Mouse (Mus musculus): Measurements from ENCODE around the gene Pkd1l1. TPM values are rescaled to one million over a fixed set of nuclear protein-coding genes. Genes with fewer than 3 reads are reported as not detected.

The Pkd1l1 gene
- polyA plus RNA-seq, 1 experiment from 2014 or later: 0.09 TPM

GRCm38 (mm10) chr11:8847627-8848026, 125.4 kb downstream of the Pkd1l1 start:
- 90% methylated on average over 2 of the region's 2 CpGs for WGBS
- Histone ChIP-seq H3K4me3 (no peak overlapping the region), H3K9ac (no peak overlapping the region), H3K9me3 (replicated peaks) (no peaks in the 10 kb centered on the region), H3K36me3 (ENCODE audit: poor library complexity, severe bottlenecking) (no peaks in the 10 kb centered on the region), H3K27ac (no peak overlapping the region), H3K4me1 (no peaks in the 10 kb centered on the region), H3K27me3 (no peaks in the 10 kb centered on the region), H3K4me2 (no peak overlapping the region)
- no peak for ATAC-seq

- WGBS: 94% methylated on average over 6 of the region's 6 CpGs
- H3K9me3 ChIP-seq (replicated peaks): no peaks in the 10 kb centered on the region
These were observed 136.9 kb downstream of the Pkd1l1 start for GRCm38 (mm10) chr11:8836176-8836575.

DNA sequence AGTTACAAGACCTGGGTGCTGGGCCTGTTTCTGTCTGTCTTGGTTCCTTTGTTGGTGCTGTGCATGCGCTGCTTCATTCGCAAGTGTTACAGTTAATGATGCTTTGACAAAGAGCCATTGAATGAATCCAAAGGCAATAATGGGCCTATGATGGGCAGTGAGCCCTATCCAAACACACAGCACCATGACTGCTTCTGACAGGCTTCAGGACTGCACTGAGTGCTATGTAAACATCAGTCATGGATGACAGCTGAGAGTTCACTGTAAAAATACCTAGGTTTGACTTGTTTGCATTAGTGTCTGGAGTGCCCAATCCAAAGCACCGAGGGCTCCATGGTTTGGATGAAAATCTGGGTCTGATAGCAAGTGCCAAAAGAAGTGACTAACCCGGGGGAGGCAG, 138.9 kb downstream of the Pkd1l1 start:
- H3K4me2 ChIP-seq: no peak overlapping the region
- H3K4me1 ChIP-seq: no peaks in the 10 kb centered on the region
- no peak overlapping the region for H3K4me3 ChIP-seq
- H3K9ac ChIP-seq: no peak overlapping the region
- ATAC-seq: no peak
- WGBS: 81% methylated on average over 4 of the region's 4 CpGs
- no peaks in the 10 kb centered on the region for H3K36me3 ChIP-seq (ENCODE audit: poor library complexity, severe bottlenecking)
- H3K9me3 ChIP-seq (replicated peaks): no peaks in the 10 kb centered on the region
- no peaks in the 10 kb centered on the region for H3K27me3 ChIP-seq
- no peak overlapping the region for H3K27ac ChIP-seq

More at GRCm38 (mm10) chr11:8836176-8836575, 136.9 kb downstream of the Pkd1l1 start:
- no peaks in the 10 kb centered on the region for H3K4me1 ChIP-seq
- no peaks in the 10 kb centered on the region for H3K27me3 ChIP-seq
- no peak for ATAC-seq
- H3K4me2 ChIP-seq: no peak overlapping the region
- no peaks in the 10 kb centered on the region for H3K36me3 ChIP-seq (ENCODE audit: poor library complexity, severe bottlenecking)
- H3K9ac ChIP-seq: no peak overlapping the region
- no peak overlapping the region for H3K27ac ChIP-seq
- no peak overlapping the region for H3K4me3 ChIP-seq

- H3K4me1 ChIP-seq: no peaks in the 10 kb centered on the region
- no peak overlapping the region for H3K27ac ChIP-seq
- H3K9ac ChIP-seq: no peak overlapping the region
- H3K36me3 ChIP-seq (ENCODE audit: poor library complexity, severe bottlenecking): no peaks in the 10 kb centered on the region
- no peaks in the 10 kb centered on the region for H3K27me3 ChIP-seq
- H3K4me3 ChIP-seq: no peak overlapping the region
- 78% methylated on average over 4 of the region's 4 CpGs for WGBS
- no peaks in the 10 kb centered on the region for H3K9me3 ChIP-seq (replicated peaks)
- H3K4me2 ChIP-seq: no peak overlapping the region
- no peak for ATAC-seq
These were observed 142.5 kb downstream of the Pkd1l1 start for GRCm38 (mm10) chr11:8830551-8830950.

DNA sequence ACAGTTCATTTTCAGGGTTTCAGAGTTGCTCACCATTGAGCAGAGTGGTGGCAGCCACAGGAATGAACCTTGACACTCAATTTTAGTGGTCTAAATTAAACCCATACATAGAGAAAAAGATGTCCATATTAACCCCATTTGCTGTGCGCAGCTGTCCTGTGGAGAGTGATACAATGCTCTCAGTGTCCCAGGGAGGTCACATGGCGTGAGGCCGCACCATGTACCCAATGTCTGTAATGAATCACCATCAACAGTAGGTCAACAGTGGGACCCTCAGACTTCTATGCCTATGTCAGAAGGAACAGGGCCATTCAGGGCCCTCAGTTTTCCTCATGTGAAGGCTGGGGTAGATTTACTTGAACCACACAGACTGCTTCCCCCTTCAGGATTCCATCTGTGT, 143.5 kb downstream of the Pkd1l1 start:
- no peak overlapping the region for H3K27ac ChIP-seq
- no peaks in the 10 kb centered on the region for H3K36me3 ChIP-seq (ENCODE audit: poor library complexity, severe bottlenecking)
- no peaks in the 10 kb centered on the region for H3K4me1 ChIP-seq
- 87% methylated on average over 3 of the region's 3 CpGs for WGBS
- no peaks in the 10 kb centered on the region for H3K9me3 ChIP-seq (replicated peaks)
- no peak overlapping the region for H3K4me2 ChIP-seq
- ATAC-seq: no peak
- H3K27me3 ChIP-seq: no peaks in the 10 kb centered on the region
- no peak overlapping the region for H3K9ac ChIP-seq
- no peak overlapping the region for H3K4me3 ChIP-seq

DNA sequence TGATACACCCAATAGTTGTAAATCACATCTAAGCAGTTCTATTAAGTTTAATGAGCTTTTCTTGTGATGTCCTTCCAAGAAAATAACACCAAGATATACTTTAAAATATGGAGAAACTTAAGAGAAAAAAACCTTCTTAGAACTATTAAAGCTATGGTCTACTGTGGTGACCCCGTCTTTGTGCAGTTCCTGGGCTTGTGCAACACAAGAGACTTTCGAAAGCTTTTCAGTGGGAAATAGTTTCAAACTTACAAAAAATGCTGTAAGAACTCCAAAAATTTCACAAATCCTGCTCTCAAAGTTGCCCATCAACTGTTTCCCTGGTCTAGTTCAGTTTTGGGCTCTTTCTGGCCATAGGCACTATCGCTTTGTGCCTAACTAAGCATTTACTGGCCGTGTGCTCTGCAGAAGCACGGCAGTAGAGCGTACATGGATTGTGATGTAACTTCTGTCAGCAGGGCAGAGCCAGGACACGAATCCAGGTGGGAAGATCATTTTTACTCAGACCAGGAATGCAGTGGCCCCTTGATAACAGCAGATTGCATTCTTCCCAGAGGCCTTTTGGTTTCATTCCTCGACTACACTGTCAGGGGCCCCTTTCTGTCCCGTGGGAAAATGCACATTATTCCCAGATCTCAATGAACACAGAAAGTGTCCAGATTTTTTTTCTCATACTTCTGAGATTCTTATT, 144.1 kb downstream of the Pkd1l1 start:
- Histone ChIP-seq H3K9me3 (replicated peaks) (no peaks in the 10 kb centered on the region), H3K36me3 (ENCODE audit: poor library complexity, severe bottlenecking) (no peaks in the 10 kb centered on the region), H3K4me3 (no peak overlapping the region), H3K4me1 (no peaks in the 10 kb centered on the region), H3K9ac (no peak overlapping the region), H3K4me2 (no peak overlapping the region), H3K27ac (no peak overlapping the region), H3K27me3 (no peaks in the 10 kb centered on the region)
- no peak for ATAC-seq
- 88% methylated on average over 9 of the region's 9 CpGs for WGBS

DNA sequence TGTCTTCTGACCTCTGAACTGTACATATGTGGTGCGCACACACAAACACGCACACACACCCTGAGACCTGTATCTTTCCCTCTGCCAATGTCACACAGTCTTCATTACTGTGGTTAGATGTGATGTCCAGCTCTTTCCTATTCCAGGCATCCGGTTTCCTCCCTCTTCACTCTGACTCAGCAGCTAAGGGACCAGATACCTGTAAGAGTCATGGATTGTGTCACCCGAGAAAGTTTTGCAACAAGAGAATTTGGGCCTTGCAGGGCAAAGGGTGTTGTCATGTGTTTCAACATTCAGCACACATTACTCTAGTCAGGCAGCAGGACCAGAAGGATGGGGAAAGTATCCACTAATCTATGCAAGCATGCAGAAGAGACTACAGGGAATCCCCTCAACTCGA, 146.5 kb downstream of the Pkd1l1 start:
- H3K36me3 ChIP-seq (ENCODE audit: poor library complexity, severe bottlenecking): no peaks in the 10 kb centered on the region
- H3K27me3 ChIP-seq: no peaks in the 10 kb centered on the region
- H3K4me2 ChIP-seq: no peak overlapping the region
- H3K4me3 ChIP-seq: no peak overlapping the region
- no peaks in the 10 kb centered on the region for H3K9me3 ChIP-seq (replicated peaks)
- H3K4me1 ChIP-seq: no peaks in the 10 kb centered on the region
- no peak overlapping the region for H3K27ac ChIP-seq
- WGBS: 88% methylated on average over 5 of the region's 5 CpGs
- no peak overlapping the region for H3K9ac ChIP-seq
- ATAC-seq: no peak

DNA sequence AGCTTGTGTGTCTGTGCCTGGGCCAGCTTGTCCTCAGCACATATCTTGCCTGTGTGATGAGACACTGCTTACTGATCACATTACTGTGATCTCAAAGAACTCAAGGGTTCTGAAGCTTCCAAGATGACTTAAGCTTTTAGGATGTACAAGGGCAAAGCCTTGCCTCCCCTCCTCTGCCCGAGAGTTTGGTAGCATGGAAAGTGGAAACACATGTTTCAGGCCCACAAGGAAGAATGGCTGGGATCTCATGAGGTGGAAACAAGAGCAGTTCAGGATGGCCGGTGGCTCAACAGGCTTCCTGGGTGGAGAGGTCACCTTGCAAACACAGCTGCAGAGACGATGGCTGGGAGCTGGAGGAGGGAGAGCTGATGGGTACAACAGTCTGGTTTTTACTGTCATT, 147.0 kb downstream of the Pkd1l1 start:
- H3K36me3 ChIP-seq (ENCODE audit: poor library complexity, severe bottlenecking): no peaks in the 10 kb centered on the region

DNA sequence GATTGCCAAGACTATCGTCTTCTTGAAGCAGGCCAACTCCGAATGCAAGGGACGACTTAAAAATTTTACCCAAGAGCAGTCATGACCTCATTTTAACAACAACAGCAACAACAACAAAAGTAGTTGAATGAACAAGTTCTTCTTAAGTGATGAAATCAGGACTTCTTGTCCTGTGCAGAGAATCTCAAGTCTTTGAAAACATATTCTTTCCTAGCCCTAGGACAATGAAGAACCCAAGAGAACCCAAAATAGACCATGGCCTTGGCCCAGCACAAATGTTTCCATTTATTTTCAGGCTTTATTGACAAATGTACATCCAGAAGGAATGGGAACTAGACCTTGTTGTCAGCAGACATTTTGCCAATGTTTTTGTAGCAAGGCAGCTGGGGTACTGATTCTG, 147.7 kb downstream of the Pkd1l1 start:
- 94% methylated on average over 3 of the region's 3 CpGs for WGBS
- no peaks in the 10 kb centered on the region for H3K4me1 ChIP-seq

More for the DNA sequence above, 147.0 kb downstream of the Pkd1l1 start:
- Histone ChIP-seq H3K9me3 (replicated peaks) (no peaks in the 10 kb centered on the region), H3K9ac (no peak overlapping the region), H3K4me2 (no peak overlapping the region), H3K4me1 (no peaks in the 10 kb centered on the region), H3K27me3 (no peaks in the 10 kb centered on the region), H3K27ac (no peak overlapping the region), H3K4me3 (no peak overlapping the region)
- 87% methylated on average over 3 of the region's 3 CpGs for WGBS
- no peak for ATAC-seq

DNA sequence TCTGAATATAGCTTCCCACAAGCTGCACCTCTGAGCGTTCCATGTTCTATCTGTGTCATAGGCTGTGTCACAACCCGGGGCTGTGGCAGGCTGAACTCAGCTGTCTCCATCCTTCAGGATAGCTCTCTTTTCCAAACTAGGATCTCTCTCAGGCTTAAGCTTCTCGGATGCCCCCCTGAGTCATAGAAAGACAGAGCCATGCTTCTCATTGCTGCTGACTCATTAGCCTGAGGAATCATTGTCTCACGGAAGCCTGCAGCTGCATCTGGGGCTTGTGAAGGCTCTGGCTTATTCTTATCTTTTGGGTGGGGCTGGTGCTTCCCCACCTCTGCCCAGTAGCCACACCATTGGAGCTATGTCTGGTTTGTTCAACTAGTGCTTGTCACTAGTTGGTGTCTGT, 151.7 kb downstream of the Pkd1l1 start:
- Histone ChIP-seq H3K9me3 (replicated peaks) (no peaks in the 10 kb centered on the region), H3K9ac (no peak overlapping the region), H3K4me1 (no peaks in the 10 kb centered on the region; the same call in 1 of the 2 replicates), H3K4me3 (no peak overlapping the region), H3K36me3 (ENCODE audit: poor library complexity, severe bottlenecking) (no peaks in the 10 kb centered on the region), H3K27me3 (no peaks in the 10 kb centered on the region), H3K27ac (no peak overlapping the region), H3K4me2 (no peak overlapping the region)
- WGBS: 85% methylated on average over 4 of the region's 4 CpGs
- no peak for ATAC-seq

More for the DNA sequence above, 147.7 kb downstream of the Pkd1l1 start:
- Histone ChIP-seq H3K27me3 (no peaks in the 10 kb centered on the region), H3K4me2 (no peak overlapping the region), H3K9ac (no peak overlapping the region), H3K9me3 (replicated peaks) (no peaks in the 10 kb centered on the region), H3K36me3 (ENCODE audit: poor library complexity, severe bottlenecking) (no peaks in the 10 kb centered on the region), H3K27ac (no peak overlapping the region), H3K4me3 (no peak overlapping the region)
- ATAC-seq: no peak

DNA sequence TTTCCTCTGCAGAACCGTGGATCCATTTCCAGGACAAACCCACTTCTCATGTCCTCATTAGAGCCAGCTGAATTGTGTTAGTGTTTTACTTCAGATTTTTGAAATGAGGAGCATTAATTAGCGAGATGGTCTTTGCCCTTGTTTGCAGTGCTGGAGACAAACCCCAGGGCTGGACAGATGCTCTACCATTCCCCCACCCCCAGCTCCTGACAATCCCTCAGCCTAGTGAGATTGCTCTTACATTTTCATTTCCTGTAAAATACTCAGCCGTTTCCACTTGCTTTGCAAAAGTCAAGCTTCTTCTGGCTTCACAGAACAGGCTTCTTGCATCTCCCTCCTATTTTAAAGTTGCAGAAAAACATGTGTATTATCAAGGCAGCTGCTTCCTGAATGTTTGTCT, 155.7 kb downstream of the Pkd1l1 start:
- H3K27me3 ChIP-seq: no peaks in the 10 kb centered on the region
- no peaks in the 10 kb centered on the region; the same call in 1 of the 2 replicates for H3K4me1 ChIP-seq
- no peak overlapping the region for H3K27ac ChIP-seq
- H3K9ac ChIP-seq: no peak overlapping the region
- ATAC-seq: no peak
- H3K9me3 ChIP-seq (replicated peaks): no peaks in the 10 kb centered on the region
- no peaks in the 10 kb centered on the region for H3K36me3 ChIP-seq (ENCODE audit: poor library complexity, severe bottlenecking)
- H3K4me2 ChIP-seq: no peak overlapping the region
- WGBS: 59% methylated on average over 3 of the region's 3 CpGs
- H3K4me3 ChIP-seq: no peak overlapping the region

- no peak overlapping the region for H3K9ac ChIP-seq
- WGBS: 59% methylated on average over 4 of the region's 4 CpGs
These were observed 158.8 kb downstream of the Pkd1l1 start for GRCm38 (mm10) chr11:8814097-8814790.

More at GRCm38 (mm10) chr11:8814097-8814790, 158.8 kb downstream of the Pkd1l1 start:
- Histone ChIP-seq H3K27ac (no peak overlapping the region), H3K4me3 (no peak overlapping the region), H3K36me3 (ENCODE audit: poor library complexity, severe bottlenecking) (no peaks in the 10 kb centered on the region), H3K4me1 (peaks cover 5% of the 10 kb centered on the region; the same call in 1 of the 2 replicates), H3K27me3 (no peaks in the 10 kb centered on the region), H3K9me3 (replicated peaks) (no peaks in the 10 kb centered on the region), H3K4me2 (no peak overlapping the region)
- no peak for ATAC-seq

Measured in forebrain, embryonic 13.5 days (tissue).